Mouse (Mus musculus): ENCODE measurements around the gene Ftl1.

Gene Ftl1

GRCm38 (mm10) chr7:45451344-45451982 is 8.2 kb downstream of the Ftl1 start:
- DNase-seq (ENCODE audit: low spot score in 2 of 2), result peak; percentile 79 to 83

- DNase-seq (ENCODE audit: low spot score in 2 of 2), result no peak
Observed at GRCm38 (mm10) chr7:45449974-45450373, 9.7 kb downstream of the Ftl1 start.

DNA sequence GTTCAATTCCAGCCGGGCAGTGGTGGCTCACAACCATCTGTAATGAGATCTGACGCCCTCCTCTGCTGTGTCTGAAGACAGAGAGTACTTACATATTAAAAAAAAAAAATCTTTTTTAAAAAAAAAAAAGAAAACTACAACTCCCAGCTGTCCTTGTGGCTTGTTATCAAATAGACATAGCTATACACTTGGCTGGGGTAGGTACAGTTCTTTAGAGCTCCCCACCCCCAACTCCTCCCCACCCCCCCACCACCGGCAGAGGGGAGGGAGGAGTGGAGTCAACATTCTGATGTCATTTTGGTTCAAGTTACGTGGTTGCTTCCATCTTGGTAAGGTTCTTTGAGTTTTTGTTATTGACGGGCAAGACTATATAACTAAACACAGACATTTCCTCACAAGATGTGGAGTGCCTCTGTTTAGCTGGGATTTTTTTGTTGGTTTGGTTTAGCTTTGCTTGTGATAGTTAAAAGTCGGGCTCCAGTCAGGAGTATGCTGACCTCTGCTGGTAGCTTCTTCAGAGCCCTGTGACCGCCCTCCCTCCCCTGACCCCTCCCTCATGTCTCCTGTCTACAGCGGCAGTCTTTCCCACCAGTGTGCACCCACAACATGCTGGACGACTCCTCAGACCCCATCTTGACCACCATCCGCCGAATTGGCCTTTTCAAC is 12.2 kb downstream of the Ftl1 start:
- DNase-seq (ENCODE audit: low spot score in 2 of 2), result no peak

DNA sequence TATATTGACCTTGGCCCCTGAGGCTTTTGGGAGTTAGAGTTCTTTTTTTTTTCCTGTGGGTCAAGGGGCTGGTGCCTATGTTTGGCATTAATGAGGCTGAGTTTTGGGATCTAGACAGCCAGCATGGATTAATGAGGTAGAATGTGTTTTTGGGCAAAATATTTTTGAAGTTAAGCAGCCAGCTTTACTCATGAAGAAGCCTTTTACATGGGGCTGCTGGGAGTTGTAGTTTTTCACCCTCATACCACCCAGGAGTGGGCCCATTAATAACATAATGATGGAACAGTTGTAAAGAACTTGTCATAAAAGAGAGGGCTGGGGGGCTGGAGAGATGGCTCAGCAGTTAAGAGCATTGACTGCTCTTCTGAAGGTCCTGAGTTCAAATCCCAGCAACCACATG is 13.1 kb downstream of the Ftl1 start:
- no peak for DNase-seq (ENCODE audit: low spot score in 2 of 2)

GRCm38 (mm10) chr7:45443526-45444420 is 15.9 kb downstream of the Ftl1 start:
- no peak for DNase-seq (ENCODE audit: low spot score in 2 of 2)

DNA sequence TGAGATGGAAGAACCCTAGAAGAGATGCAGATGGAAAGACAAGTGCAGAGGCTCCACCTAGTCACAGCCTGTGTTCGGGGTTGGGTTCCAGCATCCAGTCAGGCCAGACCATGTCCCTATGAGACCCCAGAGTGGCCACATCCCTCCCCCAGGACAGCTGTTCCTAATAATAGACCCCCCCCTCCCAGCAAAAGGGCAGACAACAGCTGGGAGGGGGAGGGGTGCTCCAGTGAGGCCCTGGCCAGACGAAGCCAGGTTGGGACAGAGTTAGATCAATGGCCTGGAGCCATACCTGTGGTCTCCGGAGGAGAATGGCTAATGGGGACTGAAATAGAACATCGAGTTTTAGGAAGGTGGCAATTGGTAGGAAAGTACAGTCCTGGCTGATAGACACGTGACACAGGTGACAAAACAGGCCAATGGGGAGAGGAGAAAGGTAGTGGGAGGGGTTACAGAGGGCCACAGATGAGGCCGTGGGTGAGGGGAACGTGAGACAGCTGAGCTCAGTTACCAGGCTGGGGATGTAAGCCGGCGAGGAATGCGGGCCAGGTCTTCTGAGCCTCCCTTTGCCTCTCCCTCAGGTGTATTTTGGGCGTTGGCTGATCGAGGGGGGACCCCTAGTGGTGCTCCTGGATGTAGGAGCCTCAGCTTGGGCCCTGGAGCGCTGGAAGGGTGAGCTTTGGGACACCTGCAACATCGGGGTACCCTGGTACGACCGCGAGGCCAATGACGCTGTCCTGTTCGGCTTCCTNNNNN is 22.0 kb downstream of the Ftl1 start, which contains the start of gene Ruvbl2:
Ruvbl2 (minus strand) TSS at position 576 of the 756 bp plus-strand sequence.
- DNase-seq (ENCODE audit: low spot score in 2 of 2), result no peak

- DNase-seq (ENCODE audit: low spot score in 2 of 2), result no peak
Observed at GRCm38 (mm10) chr7:45437046-45437445, 22.6 kb downstream of the Ftl1 start.

DNA sequence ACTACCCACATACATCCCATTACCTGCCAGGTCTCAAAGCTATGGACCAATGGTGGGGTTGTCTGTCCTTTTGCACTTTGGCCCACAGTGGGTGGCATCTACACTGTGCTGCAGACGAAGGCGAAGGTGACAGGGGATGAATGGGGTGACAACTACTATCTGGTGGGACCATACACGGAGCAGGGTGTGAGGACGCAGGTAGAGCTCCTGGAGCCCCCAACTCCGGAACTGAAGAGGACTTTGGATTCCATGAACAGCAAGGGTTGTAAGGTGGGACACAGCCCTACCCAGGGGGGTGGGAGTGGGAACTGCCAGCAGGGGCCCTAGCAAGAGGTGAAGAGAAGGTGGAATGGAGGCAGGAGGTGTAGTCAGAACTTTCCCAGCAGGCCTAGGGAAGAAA is 23.2 kb downstream of the Ftl1 start:
- no peak for DNase-seq (ENCODE audit: low spot score in 2 of 2)

DNA sequence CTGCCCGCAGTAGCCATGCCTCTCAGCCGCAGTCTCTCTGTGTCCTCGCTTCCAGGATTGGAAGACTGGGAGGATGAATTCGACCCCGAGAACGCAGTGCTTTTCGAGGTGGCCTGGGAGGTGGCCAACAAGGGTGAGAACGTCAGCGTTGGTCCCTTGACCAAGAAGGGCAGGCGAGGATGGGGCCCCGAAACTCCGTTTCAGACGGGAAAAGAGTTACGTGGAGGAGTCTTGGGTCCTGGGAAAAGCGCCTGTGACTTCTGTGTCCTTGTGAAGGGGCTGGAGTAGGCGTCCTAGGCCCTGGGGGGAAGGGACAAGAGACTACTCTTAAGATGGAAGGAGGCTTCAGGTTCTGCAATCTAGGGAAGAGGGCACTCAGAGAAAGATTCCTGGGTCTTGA is 24.6 kb downstream of the Ftl1 start:
- no peak for DNase-seq (ENCODE audit: low spot score in 2 of 2)

GRCm38 (mm10) chr7:45434203-45435015 is 25.3 kb downstream of the Ftl1 start, which contains the start of gene Gys1:
TSS of gene Gys1 (plus strand) at chr7:45434844.
- peak; percentile 100 for DNase-seq (ENCODE audit: low spot score in 2 of 2)

GRCm38 (mm10) chr7:45433835-45434202 is 25.9 kb downstream of the Ftl1 start:
- DNase-seq (ENCODE audit: low spot score in 2 of 2), result no peak

DNA sequence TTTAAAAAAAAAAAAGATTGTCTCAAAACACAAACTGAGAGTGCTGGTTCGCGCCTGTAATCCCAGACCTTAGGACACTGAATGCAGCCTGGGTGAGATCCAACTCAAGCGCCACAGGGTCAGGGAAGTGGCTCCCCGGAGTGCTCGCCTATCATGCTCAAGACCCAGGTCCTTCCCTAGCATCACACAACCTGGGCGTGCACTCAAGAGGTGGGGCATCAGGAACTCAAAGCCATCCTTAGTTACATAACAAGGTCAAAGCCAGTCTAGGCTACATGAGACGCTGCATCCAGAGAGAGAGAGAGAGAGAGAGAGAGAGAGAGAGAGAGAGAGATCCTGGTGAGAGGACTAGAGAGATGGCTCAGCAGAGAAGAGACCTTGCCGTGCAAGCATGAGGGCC is 33.1 kb downstream of the Ftl1 start:
- no peak for DNase-seq (ENCODE audit: low spot score in 2 of 2)

DNA sequence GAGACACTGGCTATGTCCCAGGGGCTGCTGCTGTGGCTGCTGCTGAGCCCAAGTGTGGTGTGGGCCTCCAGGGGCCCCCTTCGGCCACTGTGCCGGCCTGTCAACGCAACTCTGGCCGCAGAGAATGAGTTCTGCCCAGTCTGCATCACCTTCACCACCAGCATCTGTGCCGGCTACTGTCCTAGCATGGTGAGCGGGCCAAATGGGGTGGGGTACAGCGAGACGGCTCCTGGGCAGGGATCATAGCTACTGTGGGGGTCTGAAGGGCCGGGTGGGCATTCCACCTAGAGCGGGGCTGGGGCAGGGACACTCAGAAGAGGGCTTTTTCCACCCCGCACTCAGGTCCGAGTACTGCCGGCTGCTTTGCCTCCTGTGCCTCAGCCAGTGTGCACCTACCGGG is 38.5 kb downstream of the Ftl1 start:
- no peak for DNase-seq (ENCODE audit: low spot score in 2 of 2)

- DNase-seq (ENCODE audit: low spot score in 2 of 2), result no peak
Observed at GRCm38 (mm10) chr7:45420615-45420919, 39.1 kb downstream of the Ftl1 start, which contains the start of gene Lhb. TSS of gene Lhb (plus strand) at chr7:45420820.

DNA sequence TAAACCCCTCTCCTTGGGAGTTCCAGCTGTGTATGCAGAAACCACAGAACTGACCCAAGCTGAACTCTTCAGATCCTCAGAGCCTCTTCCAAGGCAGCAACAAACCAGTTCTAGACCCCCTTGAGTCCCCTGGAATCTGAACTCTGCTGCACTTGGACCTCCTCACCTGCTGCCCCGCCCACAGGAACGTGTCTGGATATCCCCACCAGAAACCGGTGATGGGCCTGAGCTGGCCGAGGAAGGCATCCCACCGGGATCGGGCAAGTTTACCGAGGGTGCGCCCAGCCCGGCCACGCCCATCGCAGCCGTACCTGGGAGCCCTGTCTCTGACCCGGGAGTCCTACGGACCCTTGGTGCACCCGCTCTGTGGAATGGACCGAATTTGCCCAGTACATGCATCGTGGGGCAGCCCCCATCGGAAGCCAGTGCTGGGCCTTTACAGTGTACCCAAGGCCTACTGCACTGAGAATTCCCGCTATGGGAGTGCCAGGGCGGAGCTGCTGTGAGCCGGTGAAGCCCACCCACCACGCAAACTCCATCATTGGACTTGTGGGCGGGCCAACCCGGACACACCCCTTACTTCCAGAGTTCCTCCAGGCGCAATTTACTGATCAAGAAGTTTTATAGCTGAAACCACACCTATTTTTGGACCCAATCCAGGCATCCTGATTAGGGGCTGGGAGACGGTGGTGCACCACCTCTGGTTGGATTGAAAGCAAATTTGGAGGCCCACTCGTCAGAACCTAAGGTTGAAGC is 39.6 kb downstream of the Ftl1 start:
- DNase-seq (ENCODE audit: low spot score in 2 of 2), result no peak

GRCm38 (mm10) chr7:45417962-45418492 is 41.7 kb downstream of the Ftl1 start:
- no peak for DNase-seq (ENCODE audit: low spot score in 2 of 2)

- no peak for DNase-seq (ENCODE audit: low spot score in 2 of 2)
Observed at GRCm38 (mm10) chr7:45415636-45416035, 44.0 kb downstream of the Ftl1 start.

GRCm38 (mm10) chr7:45414740-45415224 is 44.9 kb downstream of the Ftl1 start:
- no peak for DNase-seq (ENCODE audit: low spot score in 2 of 2)

DNA sequence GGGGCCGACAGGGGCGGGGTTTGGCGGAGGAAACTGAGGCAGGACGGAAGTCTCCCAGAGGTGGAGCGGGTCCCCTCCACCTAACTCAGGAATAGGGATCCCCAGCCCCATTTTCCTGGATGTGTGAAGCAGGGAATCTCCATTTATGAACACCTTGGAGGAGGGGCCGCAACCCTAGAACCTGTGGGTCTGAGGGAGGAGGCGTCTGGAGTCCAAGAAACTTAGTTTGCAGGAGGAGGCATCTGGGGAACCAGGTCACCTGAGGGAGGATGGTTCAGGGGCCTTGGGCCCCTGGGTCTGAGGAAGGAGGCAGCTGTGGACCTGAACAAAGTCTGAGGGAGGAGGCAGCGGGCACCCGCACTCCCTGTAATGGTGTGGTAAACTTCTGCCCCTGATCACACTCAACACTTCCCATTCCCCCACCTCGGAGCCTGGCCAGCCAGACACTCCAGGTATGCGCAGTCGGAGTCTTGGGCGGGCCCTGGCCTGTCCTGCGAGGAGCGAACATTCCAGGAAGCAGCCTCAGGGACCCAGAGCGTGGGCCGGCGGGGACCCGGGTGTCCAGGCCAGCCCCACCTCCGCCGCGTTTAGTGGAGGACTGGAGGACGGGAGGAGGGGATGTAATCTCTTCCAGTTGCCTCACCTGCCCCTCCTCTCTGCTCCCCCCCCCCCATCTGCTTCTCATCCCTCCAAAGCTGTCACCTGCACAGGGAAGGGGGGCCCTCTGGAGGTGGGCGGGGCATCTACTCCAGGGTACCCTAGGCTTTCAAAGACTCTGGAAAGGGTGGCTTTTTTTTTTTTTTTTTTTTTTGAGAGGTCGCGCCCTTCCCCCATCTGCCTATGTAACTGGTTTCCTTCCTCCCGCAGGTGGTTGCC is 45.6 kb downstream of the Ftl1 start:
- DNase-seq (ENCODE audit: low spot score in 2 of 2), result no peak

Measured in frontal cortex, postnatal 25 days (tissue).